Mouse (Mus musculus): Measurements from ENCODE around the gene Hspa1b. TPM values are rescaled to one million over a fixed set of nuclear protein-coding genes. Genes with fewer than 3 reads are reported as not detected.

Gene Hspa1b
- polyA plus RNA-seq, 1 experiment from 2014 or later: 0.26 TPM

- peak; percentile 28 for DNase-seq (ENCODE audit: low spot score, missing footprints)
- no peak for ATAC-seq (ENCODE audit: low FRiP score)
- Histone ChIP-seq H3K4me2 (no peak overlapping the region), H3K4me3 (ENCODE audit: low read depth, low read length) (no peak overlapping the region), H3K4me1 (ENCODE audit: control insufficient read depth, insufficient read depth, low read length) (peaks cover 4% of the 10 kb centered on the region), H3K9me3 (ENCODE audit: control insufficient read depth, low read length) (no peaks in the 10 kb centered on the region), H3K9ac (ENCODE audit: low read length) (no peak overlapping the region), H3K27me3 (ENCODE audit: control insufficient read depth, insufficient read depth, low read length) (no peaks in the 10 kb centered on the region), H3K36me3 (ENCODE audit: control insufficient read depth, insufficient read depth, low read length) (no peaks in the 10 kb centered on the region), H3K27ac (ENCODE audit: low read depth, low read length) (no peak overlapping the region)
These were observed 14.7 kb downstream of the Hspa1b start for GRCm38 (mm10) chr17:34944362-34944761.

DNA sequence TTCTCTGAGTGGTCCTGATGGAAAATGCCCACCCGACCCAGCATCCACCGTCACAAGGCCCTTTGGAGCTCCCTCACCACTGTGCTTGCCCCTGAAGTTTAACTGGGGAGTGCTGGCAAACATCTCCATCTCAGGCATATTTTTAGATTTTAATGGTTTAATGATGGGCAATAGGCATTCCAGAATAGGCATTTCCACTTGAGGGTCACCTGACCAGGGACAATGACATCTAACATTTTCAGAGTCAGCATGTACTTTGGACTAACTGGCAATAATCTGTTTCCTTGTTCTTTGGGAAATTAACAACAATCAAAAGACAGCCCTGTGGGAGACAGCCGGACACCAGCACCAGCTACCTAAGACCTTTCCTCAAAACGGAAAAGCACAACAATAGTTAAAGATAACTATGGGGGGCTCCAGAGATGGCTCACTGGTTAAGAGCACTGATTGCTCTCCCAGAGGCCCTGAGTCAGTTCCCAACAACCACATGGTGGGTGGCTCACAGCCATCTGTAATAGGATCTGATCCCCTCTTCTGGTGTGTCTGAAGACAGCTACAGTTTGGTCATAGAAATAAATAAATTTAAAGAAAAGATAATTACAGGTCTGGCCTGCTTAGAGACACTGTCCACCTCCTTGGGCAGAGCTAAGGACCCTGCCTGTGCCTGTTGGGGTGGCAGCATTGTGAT lies 15.8 kb downstream of the Hspa1b start:
- no peaks in the 10 kb centered on the region for H3K36me3 ChIP-seq (ENCODE audit: control insufficient read depth, insufficient read depth, low read length)
- no peak for ATAC-seq (ENCODE audit: low FRiP score)
- DNase-seq (ENCODE audit: low spot score, missing footprints): peak; percentile 35
- WGBS: 87% methylated on average over 4 of the region's 4 CpGs
- no peaks in the 10 kb centered on the region for H3K9me3 ChIP-seq (ENCODE audit: control insufficient read depth, low read length)
- no peak overlapping the region for H3K4me3 ChIP-seq (ENCODE audit: low read depth, low read length)
- H3K27me3 ChIP-seq (ENCODE audit: control insufficient read depth, insufficient read depth, low read length): no peaks in the 10 kb centered on the region
- H3K27ac ChIP-seq (ENCODE audit: low read depth, low read length): no peak overlapping the region
- H3K4me2 ChIP-seq: no peak overlapping the region
- peaks cover 4% of the 10 kb centered on the region for H3K4me1 ChIP-seq (ENCODE audit: control insufficient read depth, insufficient read depth, low read length)
- no peak overlapping the region for H3K9ac ChIP-seq (ENCODE audit: low read length)

GRCm38 (mm10) chr17:34941344-34942041 lies 17.5 kb downstream of the Hspa1b start:
- ATAC-seq (ENCODE audit: low FRiP score) (peak; percentile 46; the same call in 1 of the 2 replicates), DNase-seq (ENCODE audit: low spot score, missing footprints) (peak; percentile 94)
- peak overlapping the region; percentile 58 for H3K9ac ChIP-seq (ENCODE audit: low read length)
- peak overlapping the region; percentile 23 for H3K4me3 ChIP-seq (ENCODE audit: low read depth, low read length)
- H3K4me2 ChIP-seq: peak overlapping the region; percentile 46
- 7% methylated on average over 15 of the region's 15 CpGs for WGBS
- H3K27me3 ChIP-seq (ENCODE audit: control insufficient read depth, insufficient read depth, low read length): no peaks in the 10 kb centered on the region
- H3K4me1 ChIP-seq (ENCODE audit: control insufficient read depth, insufficient read depth, low read length): peaks cover 4% of the 10 kb centered on the region
- H3K9me3 ChIP-seq (ENCODE audit: control insufficient read depth, low read length): no peaks in the 10 kb centered on the region
- H3K27ac ChIP-seq (ENCODE audit: low read depth, low read length): no peak overlapping the region
- H3K36me3 ChIP-seq (ENCODE audit: control insufficient read depth, insufficient read depth, low read length): no peaks in the 10 kb centered on the region

DNA sequence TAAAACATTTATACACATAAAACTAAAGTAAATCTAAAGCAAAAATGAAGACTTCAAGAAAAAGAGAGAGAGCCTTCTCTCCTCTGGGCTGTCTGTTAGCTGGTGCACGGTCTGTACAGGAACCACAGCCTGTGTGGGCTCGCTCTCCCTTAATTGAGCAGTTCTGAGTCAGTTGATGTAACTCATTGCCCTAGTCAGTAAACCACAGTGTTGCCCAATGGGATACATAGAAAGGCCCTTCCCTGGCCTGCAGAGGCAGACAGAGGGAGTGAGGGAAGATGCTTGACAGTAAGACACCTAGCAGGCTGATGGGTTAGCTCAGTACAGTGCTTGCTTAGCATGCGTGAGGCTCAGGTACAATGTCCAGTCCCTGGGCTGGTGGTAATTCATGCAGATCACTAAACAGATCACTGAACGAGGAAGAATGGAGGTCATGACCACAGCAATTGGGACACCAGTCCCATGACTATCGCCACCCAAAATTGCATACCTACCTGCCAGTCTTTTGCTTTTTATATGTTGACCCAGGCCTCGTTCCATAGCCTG lies 21.0 kb downstream of the Hspa1b start:
- Histone ChIP-seq H3K4me2 (no peak overlapping the region), H3K36me3 (ENCODE audit: control insufficient read depth, insufficient read depth, low read length) (no peaks in the 10 kb centered on the region), H3K27ac (ENCODE audit: low read depth, low read length) (no peak overlapping the region), H3K9me3 (ENCODE audit: control insufficient read depth, low read length) (no peaks in the 10 kb centered on the region), H3K9ac (ENCODE audit: low read length) (no peak overlapping the region), H3K4me1 (ENCODE audit: control insufficient read depth, insufficient read depth, low read length) (peaks cover 4% of the 10 kb centered on the region), H3K27me3 (ENCODE audit: control insufficient read depth, insufficient read depth, low read length) (no peaks in the 10 kb centered on the region), H3K4me3 (ENCODE audit: low read depth, low read length) (no peak overlapping the region)
- no peak for ATAC-seq (ENCODE audit: low FRiP score)
- WGBS: 84% methylated on average over 6 of the region's 6 CpGs
- DNase-seq (ENCODE audit: low spot score, missing footprints): no peak

DNA sequence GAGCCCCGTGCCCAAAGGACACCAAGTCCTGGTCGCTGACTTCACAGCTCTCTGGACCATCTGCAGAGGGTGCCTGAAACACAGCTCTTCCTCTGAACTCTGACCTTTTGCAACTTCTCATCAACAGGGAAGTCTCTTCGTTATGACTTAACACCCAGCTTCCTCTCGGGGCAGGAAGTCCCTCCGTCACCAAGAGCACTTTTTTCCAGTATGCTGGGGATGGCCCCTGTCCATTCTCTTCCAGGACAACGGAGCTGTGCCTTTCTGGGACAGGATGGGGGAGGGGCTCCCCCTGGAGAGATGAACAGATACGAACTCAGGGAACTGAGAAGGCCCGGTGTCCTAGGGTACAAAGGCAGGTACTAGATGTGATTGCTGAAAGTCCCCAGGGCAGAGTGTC lies 24.2 kb downstream of the Hspa1b start:
- H3K4me2 ChIP-seq: no peak overlapping the region
- H3K4me3 ChIP-seq (ENCODE audit: low read depth, low read length): no peak overlapping the region
- ATAC-seq (ENCODE audit: low FRiP score) (no peak), DNase-seq (ENCODE audit: low spot score, missing footprints) (peak; percentile 72)
- no peak overlapping the region for H3K27ac ChIP-seq (ENCODE audit: low read depth, low read length)
- no peaks in the 10 kb centered on the region for H3K36me3 ChIP-seq (ENCODE audit: control insufficient read depth, insufficient read depth, low read length)
- peaks cover 4% of the 10 kb centered on the region for H3K4me1 ChIP-seq (ENCODE audit: control insufficient read depth, insufficient read depth, low read length)
- WGBS: 56% methylated on average over 8 of the region's 8 CpGs
- H3K9ac ChIP-seq (ENCODE audit: low read length): no peak overlapping the region
- H3K9me3 ChIP-seq (ENCODE audit: control insufficient read depth, low read length): no peaks in the 10 kb centered on the region
- no peaks in the 10 kb centered on the region for H3K27me3 ChIP-seq (ENCODE audit: control insufficient read depth, insufficient read depth, low read length)

DNA sequence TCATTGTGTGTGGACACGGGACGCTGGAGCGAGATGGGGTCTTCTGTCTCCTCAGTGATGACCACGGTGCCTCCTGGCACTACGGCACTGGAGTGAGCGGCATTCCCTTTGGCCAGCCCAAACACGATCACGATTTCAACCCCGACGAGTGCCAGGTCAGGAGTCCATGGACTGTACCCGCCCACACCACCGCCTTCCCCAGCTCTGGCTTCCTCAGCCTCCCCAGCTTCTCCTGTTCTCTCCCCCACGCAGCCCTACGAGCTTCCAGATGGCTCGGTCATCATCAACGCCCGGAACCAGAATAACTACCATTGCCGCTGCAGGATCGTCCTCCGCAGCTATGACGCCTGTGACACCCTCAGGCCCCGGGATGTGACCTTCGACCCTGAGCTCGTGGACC lies 25.0 kb downstream of the Hspa1b start:
- no peak overlapping the region for H3K9ac ChIP-seq (ENCODE audit: low read length)
- no peaks in the 10 kb centered on the region for H3K9me3 ChIP-seq (ENCODE audit: control insufficient read depth, low read length)
- WGBS: 69% methylated on average over 24 of the region's 24 CpGs
- no peak overlapping the region for H3K4me2 ChIP-seq
- no peak overlapping the region for H3K4me3 ChIP-seq (ENCODE audit: low read depth, low read length)
- no peaks in the 10 kb centered on the region for H3K27me3 ChIP-seq (ENCODE audit: control insufficient read depth, insufficient read depth, low read length)
- ATAC-seq (ENCODE audit: low FRiP score) (no peak), DNase-seq (ENCODE audit: low spot score, missing footprints) (peak; percentile 69)
- H3K27ac ChIP-seq (ENCODE audit: low read depth, low read length): no peak overlapping the region
- no peaks in the 10 kb centered on the region for H3K36me3 ChIP-seq (ENCODE audit: control insufficient read depth, insufficient read depth, low read length)
- H3K4me1 ChIP-seq (ENCODE audit: control insufficient read depth, insufficient read depth, low read length): peaks cover 4% of the 10 kb centered on the region

DNA sequence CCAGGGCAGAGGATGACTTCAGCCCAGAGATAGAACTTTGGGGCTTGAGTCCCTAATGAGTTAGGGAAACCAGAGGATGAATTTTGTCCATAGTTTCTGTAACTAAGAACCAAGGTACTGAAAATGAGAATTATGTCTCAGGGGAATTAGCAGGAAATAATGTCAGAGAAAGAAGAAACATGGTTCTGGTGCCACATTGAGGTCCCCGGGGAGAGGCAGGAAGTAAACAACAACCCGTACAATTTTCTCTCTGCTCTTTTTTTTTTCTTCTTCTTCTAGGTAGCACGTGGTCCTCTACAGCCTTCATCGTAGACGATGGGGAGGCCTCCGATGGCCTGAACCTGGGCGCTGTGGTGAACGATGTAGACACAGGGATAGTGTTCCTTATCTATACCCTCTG lies 26.8 kb downstream of the Hspa1b start:
- H3K9ac ChIP-seq (ENCODE audit: low read length): peak overlapping the region; percentile 78; the same call in 1 of the 2 replicates
- WGBS: 95% methylated on average over 8 of the region's 8 CpGs
- H3K4me2 ChIP-seq: peak overlapping the region; percentile 98
- no peak for DNase-seq (ENCODE audit: low spot score, missing footprints)
- no peaks in the 10 kb centered on the region for H3K36me3 ChIP-seq (ENCODE audit: control insufficient read depth, insufficient read depth, low read length)
- H3K27me3 ChIP-seq (ENCODE audit: control insufficient read depth, insufficient read depth, low read length): no peaks in the 10 kb centered on the region
- no peaks in the 10 kb centered on the region for H3K9me3 ChIP-seq (ENCODE audit: control insufficient read depth, low read length)
- H3K4me3 ChIP-seq (ENCODE audit: low read depth, low read length): peak overlapping the region; percentile 65; the same call in 1 of the 2 replicates
- peaks cover 4% of the 10 kb centered on the region for H3K4me1 ChIP-seq (ENCODE audit: control insufficient read depth, insufficient read depth, low read length)
- H3K27ac ChIP-seq (ENCODE audit: low read depth, low read length): no peak overlapping the region
- no peak for ATAC-seq (ENCODE audit: low FRiP score)

- H3K4me1 ChIP-seq (ENCODE audit: control insufficient read depth, insufficient read depth, low read length): peaks cover 4% of the 10 kb centered on the region
- DNase-seq (ENCODE audit: low spot score, missing footprints) (no peak), ATAC-seq (ENCODE audit: low FRiP score) (no peak)
- no peaks in the 10 kb centered on the region for H3K36me3 ChIP-seq (ENCODE audit: control insufficient read depth, insufficient read depth, low read length)
- 17% methylated on average over 14 of the region's 14 CpGs for WGBS
- no peaks in the 10 kb centered on the region for H3K9me3 ChIP-seq (ENCODE audit: control insufficient read depth, low read length)
- no peaks in the 10 kb centered on the region for H3K27me3 ChIP-seq (ENCODE audit: control insufficient read depth, insufficient read depth, low read length)
- H3K4me2 ChIP-seq: peak overlapping the region; percentile 98
- H3K9ac ChIP-seq (ENCODE audit: low read length): peak overlapping the region; percentile 78
- H3K4me3 ChIP-seq (ENCODE audit: low read depth, low read length): peak overlapping the region; percentile 65
- no peak overlapping the region for H3K27ac ChIP-seq (ENCODE audit: low read depth, low read length)
These were observed 27.3 kb downstream of the Hspa1b start for GRCm38 (mm10) chr17:34931735-34932098.

DNA sequence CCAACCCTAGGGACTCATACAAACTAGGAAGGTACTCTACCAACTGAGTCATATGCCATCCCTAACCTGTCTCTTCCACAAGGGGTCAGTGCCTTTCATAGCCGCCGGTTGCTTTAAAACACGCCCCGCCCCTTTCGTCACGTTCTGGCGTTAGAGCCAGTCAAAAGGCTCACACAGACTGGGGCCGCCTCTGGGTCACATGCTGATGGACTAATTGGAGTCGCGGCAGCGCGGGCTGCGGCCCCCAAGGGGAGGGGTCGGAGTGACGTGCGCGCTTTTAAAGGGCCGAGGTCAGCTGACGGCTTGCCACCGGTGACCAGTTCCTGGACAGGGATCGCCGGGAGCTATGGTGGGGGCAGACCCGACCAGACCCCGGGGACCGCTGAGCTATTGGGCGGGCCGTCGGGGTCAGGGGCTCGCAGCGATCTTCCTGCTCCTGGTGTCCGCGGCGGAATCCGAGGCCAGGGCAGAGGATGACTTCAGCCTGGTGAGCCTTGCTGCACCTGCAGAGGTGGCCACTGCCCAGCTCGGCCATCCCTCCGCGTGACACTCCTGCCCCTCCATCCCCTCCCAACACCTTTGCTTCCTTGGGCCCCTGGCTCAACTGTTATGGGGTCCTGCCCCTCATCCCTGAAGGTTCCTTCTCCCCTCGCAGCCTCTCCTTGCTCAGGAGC lies 27.8 kb downstream of the Hspa1b start, which contains the start of gene Neu1:
Gene Neu1 (plus strand): TSS at position 193 of the 674 bp plus-strand sequence.
- peaks cover 4% of the 10 kb centered on the region for H3K4me1 ChIP-seq (ENCODE audit: control insufficient read depth, insufficient read depth, low read length)
- H3K36me3 ChIP-seq (ENCODE audit: control insufficient read depth, insufficient read depth, low read length): no peaks in the 10 kb centered on the region
- H3K27ac ChIP-seq (ENCODE audit: low read depth, low read length): no peak within 1 kb of the TSS; the same call in 1 of the 2 replicates
- no peaks in the 10 kb centered on the region for H3K9me3 ChIP-seq (ENCODE audit: control insufficient read depth, low read length)
- under 1% methylated on average over 38 of the region's 38 CpGs for WGBS
- peak within 1 kb of the TSS; percentile 78 for H3K9ac ChIP-seq (ENCODE audit: low read length)
- ATAC-seq (ENCODE audit: low FRiP score): peak; percentile 98
- H3K4me3 ChIP-seq (ENCODE audit: low read depth, low read length): peak within 1 kb of the TSS; percentile 65
- peak within 1 kb of the TSS; percentile 98 for H3K4me2 ChIP-seq
- H3K27me3 ChIP-seq (ENCODE audit: control insufficient read depth, insufficient read depth, low read length): no peaks in the 10 kb centered on the region
- DNase-seq (ENCODE audit: low spot score, missing footprints): peak; percentile 99

All from midbrain, embryonic 11.5 days (tissue).